Mouse (Mus musculus) hindbrain, embryonic 14.5 days (tissue): ENCODE data around the gene Abcb1b. TPM values are rescaled to one million over a fixed set of nuclear protein-coding genes. Genes with fewer than 3 reads are reported as not detected.
"Not testable (repeated sequence)": the region's sequence is repeated elsewhere in the genome, so short reads cannot be mapped to it uniquely, and the experiment has no call there.

Source experiments
- ATAC-seq: fragments of 200-750 bp; cut with Nextera tagmentation; 2 replicates; pipeline ENCODE4 v1.8.0; 2017; ENCODE audit warnings: moderate number of reproducible peaks, mild to moderate bottlenecking, moderate TSS enrichment, moderate library complexity; ENCODE audit not compliant: low FRiP score
- DNase-seq: peaks from one replicate; pipeline ENCODE4 v3.0.0-alpha.2; 2015; ENCODE audit warnings: low spot score
- H3K27ac ChIP-seq: fragments of 300-500 bp; sonication (generic); 2 replicates; pipeline ENCODE4 v1.5.1; 2014; ENCODE audit warnings: mild to moderate bottlenecking, moderate library complexity
- H3K27me3 ChIP-seq: fragments of 300-500 bp; sonication (generic); 2 replicates; pipeline ENCODE4 v1.6.1; 2014; ENCODE audit warnings: mild to moderate bottlenecking, low read length, mixed read lengths; ENCODE audit not compliant: control insufficient read depth, insufficient read depth
- H3K36me3 ChIP-seq: fragments of 300-500 bp; sonication (generic); replicated peaks from 2 replicates; pipeline ENCODE4 v1.6.1; 2014; ENCODE audit not compliant: control insufficient read depth, insufficient read depth
- H3K4me1 ChIP-seq: fragments of 300-500 bp; sonication (generic); replicated peaks from 2 replicates; pipeline ENCODE4 v1.6.1; 2014; ENCODE audit warnings: antibody characterized with exemption, low read length, mixed read lengths; ENCODE audit not compliant: control insufficient read depth, insufficient read depth
- H3K4me2 ChIP-seq: fragments of 300-500 bp; sonication (generic); replicated peaks from 2 replicates; pipeline ENCODE4 v1.6.1; 2014; ENCODE audit warnings: mild to moderate bottlenecking, moderate library complexity
- H3K4me3 ChIP-seq: fragments of 300-500 bp; sonication (generic); replicated peaks from 2 replicates; pipeline ENCODE4 v1.5.1; 2014; ENCODE audit warnings: mild to moderate bottlenecking, low read length
- H3K9ac ChIP-seq: fragments of 300-500 bp; sonication (generic); 2 replicates; pipeline ENCODE4 v1.6.1; 2014
- H3K9me3 ChIP-seq: fragments of 300-500 bp; sonication (generic); 2 replicates; pipeline ENCODE4 v1.6.1; 2016; ENCODE audit warnings: low read length; ENCODE audit not compliant: control insufficient read depth
- WGBS: fragments of 180-500 bp; shearing (Covaris S2); extraction: QIAGEN DNeasy Blood & Tissue Kit; methylation state at CpG from one replicate; pipeline ENCODE4 v1.1.7; 2014; 5-methylcytosine and 5-hydroxymethylcytosine counted together
- polyA plus RNA-seq: library from polyadenylated mRNA; unstranded; fragments of >200 nt; fragmentation: Nextera tagmentation; extraction: Ambion mirVana; gene quantifications from 2 replicates; pipeline ENCODE4 v1.2.1, GENCODE M21; 2014

Abcb1b gene
- polyA plus RNA-seq, 1 experiment from 2014 or later, result 0.82 TPM

GRCm38 (mm10) chr5:8857201-8857600 lies 59.3 kb downstream of the Abcb1b start:
- DNase-seq (no peak), ATAC-seq (no peak)
- no peaks in the 10 kb centered on the region for H3K27me3 ChIP-seq
- H3K36me3 ChIP-seq, result no peaks in the 10 kb centered on the region
- H3K4me1 ChIP-seq, result no peaks in the 10 kb centered on the region
- no peak overlapping the region for H3K27ac ChIP-seq
- 80% methylated on average over 6 of the region's 6 CpGs for WGBS
- H3K4me3 ChIP-seq, result no peak overlapping the region
- no peaks in the 10 kb centered on the region for H3K9me3 ChIP-seq
- H3K4me2 ChIP-seq, result no peak overlapping the region
- H3K9ac ChIP-seq, result no peak overlapping the region

DNA sequence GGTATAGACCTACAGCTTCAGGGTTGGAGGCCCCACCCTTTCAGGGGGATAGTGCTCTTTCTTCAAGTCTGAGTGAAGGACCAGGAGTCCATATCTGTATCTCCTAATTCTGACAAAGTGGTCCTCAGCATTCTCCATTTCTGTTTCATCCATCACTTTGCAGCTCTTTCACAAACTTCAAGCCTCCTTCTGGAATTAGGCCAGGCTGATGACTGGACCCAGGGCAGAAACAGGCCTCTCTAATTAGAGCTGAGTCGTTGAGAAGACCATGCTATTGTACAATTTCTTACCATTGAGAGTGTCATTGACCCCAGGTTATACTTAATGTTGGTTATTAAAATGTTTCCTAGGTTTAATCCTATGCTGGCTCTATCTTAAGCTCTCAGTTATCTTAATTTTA lies 63.9 kb downstream of the Abcb1b start:
- H3K9me3 ChIP-seq, result no peaks in the 10 kb centered on the region
- no peaks in the 10 kb centered on the region for H3K27me3 ChIP-seq
- H3K4me1 ChIP-seq, result no peaks in the 10 kb centered on the region
- no peak overlapping the region for H3K27ac ChIP-seq
- H3K9ac ChIP-seq, result no peak overlapping the region
- no peak for ATAC-seq
- H3K4me3 ChIP-seq, result no peak overlapping the region
- WGBS, result 76% methylated on average over 1 of the region's 1 CpGs
- DNase-seq, result no peak
- no peak overlapping the region for H3K4me2 ChIP-seq
- no peaks in the 10 kb centered on the region for H3K36me3 ChIP-seq

GRCm38 (mm10) chr5:8863580-8864337 lies 65.8 kb downstream of the Abcb1b start:
- no peaks in the 10 kb centered on the region for H3K9me3 ChIP-seq
- no peak overlapping the region for H3K4me2 ChIP-seq
- 55% methylated on average over 14 of the region's 14 CpGs for WGBS
- DNase-seq, result no peak
- H3K4me1 ChIP-seq, result no peaks in the 10 kb centered on the region
- no peak overlapping the region for H3K4me3 ChIP-seq
- H3K9ac ChIP-seq, result no peak overlapping the region
- H3K36me3 ChIP-seq, result no peaks in the 10 kb centered on the region
- ATAC-seq, result no peak
- H3K27ac ChIP-seq, result no peak overlapping the region
- no peaks in the 10 kb centered on the region for H3K27me3 ChIP-seq

- not testable (repeated sequence) for H3K9ac ChIP-seq, ATAC-seq, H3K4me3 ChIP-seq, DNase-seq, H3K27ac ChIP-seq, H3K4me1 ChIP-seq, H3K4me2 ChIP-seq, H3K36me3 ChIP-seq, H3K9me3 ChIP-seq, H3K27me3 ChIP-seq
- 95% methylated on average over 11 of the region's 11 CpGs for WGBS
Measured at GRCm38 (mm10) chr5:8865630-8866029, 67.7 kb downstream of the Abcb1b start.

DNA sequence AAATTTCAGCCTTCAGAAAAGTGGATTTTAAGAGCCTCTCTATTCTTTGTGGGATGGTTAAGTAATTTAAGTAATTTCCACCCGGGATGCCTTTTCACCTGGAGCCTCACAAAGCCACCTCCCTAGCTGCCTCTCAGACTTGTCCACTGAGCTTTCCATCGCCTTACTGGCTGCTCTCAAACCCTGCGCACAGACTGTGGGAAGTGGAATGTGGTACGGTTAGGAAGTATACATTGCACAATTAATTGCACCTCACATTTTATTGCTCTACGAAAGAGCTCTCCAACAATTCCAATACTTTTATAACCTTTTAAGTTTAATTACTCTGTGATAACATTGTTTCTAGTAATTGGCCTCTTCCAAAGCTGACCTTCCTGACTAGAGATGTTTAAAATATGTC lies 68.4 kb downstream of the Abcb1b start:
- 91% methylated on average over 5 of the region's 5 CpGs for WGBS
- H3K36me3 ChIP-seq, result no peaks in the 10 kb centered on the region
- H3K27ac ChIP-seq, result no peak overlapping the region
- H3K27me3 ChIP-seq, result no peaks in the 10 kb centered on the region
- no peaks in the 10 kb centered on the region for H3K9me3 ChIP-seq
- H3K4me1 ChIP-seq, result no peaks in the 10 kb centered on the region
- DNase-seq, result no peak
- H3K9ac ChIP-seq, result no peak overlapping the region
- no peak overlapping the region for H3K4me2 ChIP-seq
- no peak overlapping the region for H3K4me3 ChIP-seq
- no peak for ATAC-seq

GRCm38 (mm10) chr5:8868019-8868418 lies 70.1 kb downstream of the Abcb1b start:
- DNase-seq (peak; percentile 53), ATAC-seq (peak; percentile 53; the same call in 1 of the 2 replicates)
- Histone ChIP-seq H3K27ac (no peak overlapping the region), H3K9me3 (no peaks in the 10 kb centered on the region), H3K36me3 (no peaks in the 10 kb centered on the region), H3K27me3 (no peaks in the 10 kb centered on the region), H3K9ac (no peak overlapping the region), H3K4me2 (no peak overlapping the region), H3K4me3 (no peak overlapping the region), H3K4me1 (no peaks in the 10 kb centered on the region)
- WGBS, result 9% methylated on average over 1 of the region's 1 CpGs

GRCm38 (mm10) chr5:8872979-8873915 lies 75.3 kb downstream of the Abcb1b start:
- H3K36me3 ChIP-seq, result no peaks in the 10 kb centered on the region
- no peak for ATAC-seq
- WGBS, result 88% methylated on average over 6 of the region's 6 CpGs

GRCm38 (mm10) chr5:8877086-8877485 lies 79.1 kb downstream of the Abcb1b start:
- Histone ChIP-seq H3K4me1 (no peaks in the 10 kb centered on the region), H3K27me3 (no peaks in the 10 kb centered on the region), H3K27ac (no peak overlapping the region), H3K4me3 (no peak overlapping the region), H3K4me2 (no peak overlapping the region), H3K36me3 (no peaks in the 10 kb centered on the region), H3K9me3 (no peaks in the 10 kb centered on the region), H3K9ac (no peak overlapping the region)
- ATAC-seq (no peak), DNase-seq (no peak)
- 90% methylated on average over 2 of the region's 2 CpGs for WGBS

More at GRCm38 (mm10) chr5:8872979-8873915, 75.3 kb downstream of the Abcb1b start:
- no peak overlapping the region for H3K9ac ChIP-seq
- no peak for DNase-seq
- no peak overlapping the region for H3K4me3 ChIP-seq
- no peaks in the 10 kb centered on the region for H3K27me3 ChIP-seq
- no peak overlapping the region for H3K4me2 ChIP-seq
- no peaks in the 10 kb centered on the region for H3K9me3 ChIP-seq
- no peak overlapping the region for H3K27ac ChIP-seq
- no peaks in the 10 kb centered on the region for H3K4me1 ChIP-seq

DNA sequence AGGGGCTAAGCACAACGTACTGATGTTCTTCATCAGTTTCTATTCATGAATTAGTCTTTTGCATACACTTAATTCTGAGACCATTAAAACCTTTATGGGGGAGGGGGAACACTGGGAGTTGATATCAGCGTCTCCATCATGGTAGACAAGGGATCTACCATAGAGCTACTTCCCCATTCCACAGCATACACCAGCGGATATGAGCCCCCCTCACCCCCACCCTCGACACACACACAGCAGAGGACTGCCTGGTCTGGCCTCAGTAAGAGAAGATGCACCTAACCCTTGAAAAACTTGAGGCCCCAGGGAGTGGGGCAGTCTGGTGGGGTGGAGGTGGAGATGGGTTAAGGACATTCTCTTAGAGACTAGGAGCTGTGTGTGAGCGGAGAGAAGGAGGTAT lies 79.9 kb downstream of the Abcb1b start:
- WGBS, result 81% methylated on average over 5 of the region's 5 CpGs
- no peak for DNase-seq
- Histone ChIP-seq H3K36me3 (no peaks in the 10 kb centered on the region), H3K4me2 (no peak overlapping the region), H3K4me1 (no peaks in the 10 kb centered on the region), H3K27me3 (no peaks in the 10 kb centered on the region), H3K9me3 (no peaks in the 10 kb centered on the region), H3K27ac (no peak overlapping the region), H3K9ac (no peak overlapping the region), H3K4me3 (no peak overlapping the region)
- no peak for ATAC-seq
